Mouse (Mus musculus): Measurements from ENCODE around the gene Atp23. TPM values are rescaled to one million over a fixed set of nuclear protein-coding genes. Genes with fewer than 3 reads are reported as not detected.

Atp23 gene
- 0.83 and 3.3 TPM in 2 replicates for polyA plus RNA-seq (2011; ENCODE audit: insufficient read depth, insufficient read length, low replicate concordance, missing spikeins)

DNA sequence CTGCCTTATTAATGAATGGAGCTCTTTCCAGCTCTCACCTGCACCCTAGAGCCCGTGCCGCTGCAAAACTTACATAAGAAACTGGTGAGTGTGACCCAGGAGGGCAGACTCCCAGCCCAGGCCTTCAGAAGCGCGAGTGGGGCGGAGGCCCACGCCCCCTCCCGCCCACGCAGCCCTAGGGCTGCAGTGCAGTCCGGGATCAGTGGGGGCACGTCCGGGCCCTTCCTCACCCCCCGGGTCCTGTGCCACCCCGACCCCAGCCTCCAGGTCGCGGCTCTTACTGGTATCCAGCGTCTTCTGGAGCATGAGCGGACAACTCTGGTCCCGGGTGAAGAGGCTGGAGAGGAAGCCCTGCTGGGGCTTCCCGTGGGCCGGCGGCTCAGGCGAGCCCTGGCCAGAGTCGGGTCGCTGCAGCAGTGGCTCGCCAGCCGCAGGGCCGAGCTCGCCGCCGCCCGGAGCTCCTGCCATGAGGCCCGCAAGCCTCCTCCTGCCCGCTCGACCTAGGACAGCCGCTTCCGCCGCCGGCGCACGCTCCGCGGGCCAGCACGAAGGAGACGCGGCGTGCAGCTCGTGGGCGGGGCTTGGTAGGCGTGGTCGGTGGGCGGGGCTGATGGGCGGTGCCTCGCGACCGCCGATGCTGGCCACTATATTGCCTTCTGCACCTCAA lies at the start of gene Atp23:
Gene Atp23, minus strand, starts transcription at position 535 of the 667 bp plus-strand sequence.
- H3K4me3 ChIP-seq (replicated peaks; ENCODE audit: control insufficient read depth, low read depth, low read length): peak within 1 kb of the TSS; percentile 58
- WGBS: under 1% methylated on average over 56 of the region's 56 CpGs
- peak within 1 kb of the TSS; percentile 15; the same call in 1 of the 2 replicates for H3K27ac ChIP-seq (ENCODE audit: control insufficient read depth, insufficient read depth, low read depth, low read length, poor library complexity)
- TF ChIP-seq CTCF (IDR thresholded peaks at IDR 0.05; ENCODE audit: control insufficient read depth, insufficient read depth, low read length) (no peak), POLR2A (IDR thresholded peaks at IDR 0.05; ENCODE audit: borderline replicate concordance, control insufficient read depth, low read depth, low read length) (peak; percentile 35; the same call in 1 of the 2 replicates)
- H3K4me1 ChIP-seq (ENCODE audit: control insufficient read depth, insufficient read depth, low read length): no peaks in the 10 kb centered on the region; the same call in 1 of the 2 replicates

DNA sequence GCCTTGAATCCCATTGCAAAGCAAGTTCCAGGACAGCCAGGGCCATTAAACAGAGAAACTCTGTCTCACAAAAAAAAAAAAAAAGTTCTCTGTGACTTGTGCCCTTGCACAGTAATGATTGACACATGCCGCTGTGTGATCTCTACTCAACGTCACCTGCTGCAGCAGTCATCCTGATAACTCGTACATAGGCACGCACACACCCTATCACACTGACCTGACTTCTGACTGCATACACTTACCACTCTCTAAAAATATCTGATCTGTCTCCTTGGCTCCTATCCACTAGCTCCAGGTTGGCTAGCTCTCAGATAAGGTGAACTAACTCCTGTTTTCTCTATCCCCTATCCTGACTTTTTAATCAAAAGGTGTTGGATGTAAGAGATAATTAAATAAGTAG lies 49.4 kb upstream of the Atp23 start:
- no peak overlapping the region for H3K4me3 ChIP-seq (replicated peaks; ENCODE audit: control insufficient read depth, low read depth, low read length)
- no peaks in the 10 kb centered on the region for H3K4me1 ChIP-seq (ENCODE audit: control insufficient read depth, insufficient read depth, low read length)
- 67% methylated on average over 4 of the region's 4 CpGs for WGBS
- H3K27ac ChIP-seq (ENCODE audit: control insufficient read depth, insufficient read depth, low read depth, low read length, poor library complexity): no peak overlapping the region
- TF ChIP-seq CTCF (IDR thresholded peaks at IDR 0.05; ENCODE audit: control insufficient read depth, insufficient read depth, low read length) (no peak), POLR2A (IDR thresholded peaks at IDR 0.05; ENCODE audit: borderline replicate concordance, control insufficient read depth, low read depth, low read length) (no peak)

- H3K4me3 ChIP-seq (replicated peaks; ENCODE audit: control insufficient read depth, low read depth, low read length): no peak overlapping the region
- TF ChIP-seq CTCF (IDR thresholded peaks at IDR 0.05; ENCODE audit: control insufficient read depth, insufficient read depth, low read length) (no peak), POLR2A (IDR thresholded peaks at IDR 0.05; ENCODE audit: borderline replicate concordance, control insufficient read depth, low read depth, low read length) (no peak)
- H3K4me1 ChIP-seq (ENCODE audit: control insufficient read depth, insufficient read depth, low read length): no peaks in the 10 kb centered on the region
- 57% methylated on average over 5 of the region's 5 CpGs for WGBS
- H3K27ac ChIP-seq (ENCODE audit: control insufficient read depth, insufficient read depth, low read depth, low read length, poor library complexity): no peak overlapping the region
These were observed 48.7 kb upstream of the Atp23 start for GRCm38 (mm10) chr10:126949824-126950223.

- no peak overlapping the region for H3K4me3 ChIP-seq (replicated peaks; ENCODE audit: control insufficient read depth, low read depth, low read length)
- no peaks in the 10 kb centered on the region for H3K4me1 ChIP-seq (ENCODE audit: control insufficient read depth, insufficient read depth, low read length)
- no peak overlapping the region for H3K27ac ChIP-seq (ENCODE audit: control insufficient read depth, insufficient read depth, low read depth, low read length, poor library complexity)
- WGBS: 79% methylated on average over 5 of the region's 5 CpGs
- no peak for TF ChIP-seq CTCF (IDR thresholded peaks at IDR 0.05; ENCODE audit: control insufficient read depth, insufficient read depth, low read length)
These were observed 44.4 kb upstream of the Atp23 start for GRCm38 (mm10) chr10:126945531-126945930.

GRCm38 (mm10) chr10:126940949-126941348 lies 39.8 kb upstream of the Atp23 start:
- H3K4me3 ChIP-seq (replicated peaks; ENCODE audit: control insufficient read depth, low read depth, low read length): no peak overlapping the region
- H3K4me1 ChIP-seq (ENCODE audit: control insufficient read depth, insufficient read depth, low read length): no peaks in the 10 kb centered on the region
- WGBS: 74% methylated on average over 7 of the region's 7 CpGs
- TF ChIP-seq POLR2A (IDR thresholded peaks at IDR 0.05; ENCODE audit: borderline replicate concordance, control insufficient read depth, low read depth, low read length): no peak
- no peak for TF ChIP-seq CTCF (IDR thresholded peaks at IDR 0.05; ENCODE audit: control insufficient read depth, insufficient read depth, low read length)
- H3K27ac ChIP-seq (ENCODE audit: control insufficient read depth, insufficient read depth, low read depth, low read length, poor library complexity): no peak overlapping the region

DNA sequence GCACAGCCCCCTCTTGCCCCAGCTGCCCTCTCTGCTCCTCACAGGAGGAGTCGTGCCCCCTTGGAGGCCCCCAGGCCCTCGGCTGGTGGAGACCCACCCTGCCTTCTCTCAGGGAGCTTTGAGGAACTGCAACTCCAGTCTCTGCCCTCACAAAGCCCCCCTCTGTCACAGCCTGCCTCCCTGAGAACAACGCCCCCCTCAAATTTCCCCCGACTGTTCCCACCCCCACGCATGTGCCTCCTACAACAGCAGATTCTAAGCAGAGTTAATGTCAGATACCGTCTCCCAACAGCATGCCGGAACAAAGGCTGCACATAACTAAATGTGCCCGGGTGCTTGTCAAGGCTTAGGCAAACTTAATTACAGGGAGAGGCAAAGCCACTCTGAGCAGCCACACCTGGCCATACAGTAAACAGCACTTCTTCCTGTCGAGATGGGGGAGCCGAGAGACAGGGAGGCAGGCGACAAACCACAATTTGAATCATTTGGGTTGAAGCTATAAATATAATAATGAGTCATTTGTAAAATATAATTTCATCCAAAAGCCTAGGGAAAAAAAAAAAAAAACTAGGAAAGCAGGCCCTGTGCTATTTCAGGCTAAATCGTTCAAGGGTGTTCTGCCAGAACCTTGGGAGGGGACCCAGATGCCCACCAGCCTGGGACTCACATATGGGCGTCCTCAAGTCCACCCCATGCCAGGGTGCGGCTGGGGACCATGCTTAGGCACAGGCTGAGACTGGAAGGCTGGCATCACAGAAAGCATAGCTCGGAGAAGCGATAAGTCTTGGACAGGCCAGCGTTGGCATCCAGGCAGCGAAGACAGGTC lies 34.6 kb upstream of the Atp23 start:
- 41% methylated on average over 18 of the region's 18 CpGs for WGBS
- TF ChIP-seq CTCF (IDR thresholded peaks at IDR 0.05; ENCODE audit: control insufficient read depth, insufficient read depth, low read length) (no peak), POLR2A (IDR thresholded peaks at IDR 0.05; ENCODE audit: borderline replicate concordance, control insufficient read depth, low read depth, low read length) (no peak)
- Histone ChIP-seq H3K27ac (ENCODE audit: control insufficient read depth, insufficient read depth, low read depth, low read length, poor library complexity) (no peak overlapping the region), H3K4me1 (ENCODE audit: control insufficient read depth, insufficient read depth, low read length) (no peaks in the 10 kb centered on the region), H3K4me3 (replicated peaks; ENCODE audit: control insufficient read depth, low read depth, low read length) (no peak overlapping the region)

- no peak for TF ChIP-seq POLR2A (IDR thresholded peaks at IDR 0.05; ENCODE audit: borderline replicate concordance, control insufficient read depth, low read depth, low read length)
- TF ChIP-seq CTCF (IDR thresholded peaks at IDR 0.05; ENCODE audit: control insufficient read depth, insufficient read depth, low read length): no peak
- Histone ChIP-seq H3K4me1 (ENCODE audit: control insufficient read depth, insufficient read depth, low read length) (no peaks in the 10 kb centered on the region), H3K27ac (ENCODE audit: control insufficient read depth, insufficient read depth, low read depth, low read length, poor library complexity) (no peak overlapping the region), H3K4me3 (replicated peaks; ENCODE audit: control insufficient read depth, low read depth, low read length) (no peak overlapping the region)
- 69% methylated on average over 8 of the region's 8 CpGs for WGBS
These were observed 34.0 kb upstream of the Atp23 start for GRCm38 (mm10) chr10:126935121-126935520.

GRCm38 (mm10) chr10:126934561-126934960 lies 33.4 kb upstream of the Atp23 start:
- Histone ChIP-seq H3K4me3 (replicated peaks; ENCODE audit: control insufficient read depth, low read depth, low read length) (no peak overlapping the region), H3K27ac (ENCODE audit: control insufficient read depth, insufficient read depth, low read depth, low read length, poor library complexity) (no peak overlapping the region), H3K4me1 (ENCODE audit: control insufficient read depth, insufficient read depth, low read length) (no peaks in the 10 kb centered on the region)
- WGBS: 88% methylated on average over 13 of the region's 13 CpGs
- TF ChIP-seq CTCF (IDR thresholded peaks at IDR 0.05; ENCODE audit: control insufficient read depth, insufficient read depth, low read length) (no peak), POLR2A (IDR thresholded peaks at IDR 0.05; ENCODE audit: borderline replicate concordance, control insufficient read depth, low read depth, low read length) (no peak)

Measured in bone marrow, adult 2 months (tissue).